10 mouse cellular contexts compared by ENCODE assay signal in the genomic region with DNA sequence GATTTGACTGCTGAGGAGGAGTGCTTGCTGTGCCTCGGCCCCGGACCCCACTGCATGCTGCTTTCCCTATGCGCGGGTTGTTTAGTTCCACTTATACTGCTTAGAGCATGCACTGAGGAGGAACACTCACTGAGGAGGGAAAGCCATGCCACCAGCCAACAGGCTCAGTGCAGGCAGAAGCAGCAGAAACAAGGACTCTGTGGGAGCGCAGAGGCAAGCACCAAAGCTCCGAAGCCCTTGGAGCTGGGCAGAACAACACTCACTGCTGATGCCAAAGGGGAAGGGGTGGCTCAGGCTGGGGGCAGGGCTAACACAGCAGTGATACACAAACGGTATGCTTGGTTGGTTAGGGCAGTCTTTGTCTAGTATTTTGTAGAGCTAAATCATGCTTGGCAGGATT. TPM values are rescaled to one million over a fixed set of nuclear protein-coding genes. Genes with fewer than 3 reads are reported as not detected.
DNase-seq lines count a peak whose midpoint lies in the region; ATAC-seq and TF ChIP-seq lines count a peak whose summit lies in the region.
"Had no signal": no experiment of that assay in that cellular context is flagged by ENCODE, and none has a peak within 500 bp of the region (broad histone marks: within the 10 kb centered on the region; RNA-seq: fewer than 3 reads in every experiment).

No protein-coding gene starts in this region.

- TF ChIP-seq CTCF in midbrain, postnatal 0 days (IDR thresholded peaks at IDR 0.05) = no peak
- TF ChIP-seq CTCF in olfactory bulb, adult 2 months (IDR thresholded peaks at IDR 0.05; ENCODE audit: insufficient read depth, low read depth, low read length) = no peak

- TF ChIP-seq POLR2A in olfactory bulb, adult 2 months (IDR thresholded peaks at IDR 0.05; ENCODE audit: insufficient read depth, low read depth, low read length) = no peak

- peaks cover 81% of the 10 kb centered on the region for H3K4me1 ChIP-seq in heart, embryonic 11.5 days (ENCODE audit: control insufficient read depth, insufficient read depth, low read length)
- H3K4me1 ChIP-seq in midbrain, embryonic 10.5 days = peaks cover 58% of the 10 kb centered on the region
- H3K4me1 ChIP-seq in midbrain, postnatal 0 days (ENCODE audit: insufficient read depth, low read length) = 0 out of 2 replicates have a peak, but pooled peaks cover 6% of the 10 kb centered on the region
- H3K4me1 ChIP-seq in forebrain, embryonic 16.5 days (replicated peaks; ENCODE audit: control insufficient read depth, insufficient read depth, low read length) = peaks cover 35% of the 10 kb centered on the region
- H3K4me1 ChIP-seq in olfactory bulb, adult 2 months (ENCODE audit: control insufficient read depth, insufficient read depth, low read length) = peaks cover 47% of the 10 kb centered on the region

- no peaks in the 10 kb centered on the region for H3K27me3 ChIP-seq in heart, embryonic 11.5 days (ENCODE audit: control insufficient read depth, insufficient read depth, low read length)
- no peaks in the 10 kb centered on the region for H3K27me3 ChIP-seq in midbrain, embryonic 10.5 days (ENCODE audit: low read depth, poor library complexity, severe bottlenecking)
- no peaks in the 10 kb centered on the region for H3K27me3 ChIP-seq in midbrain, postnatal 0 days (ENCODE audit: insufficient read depth, low read length)
- no peaks in the 10 kb centered on the region for H3K27me3 ChIP-seq in forebrain, embryonic 16.5 days (replicated peaks; ENCODE audit: control insufficient read depth, insufficient read depth, low read length)

- H3K36me3 ChIP-seq in heart, embryonic 11.5 days (ENCODE audit: control insufficient read depth, insufficient read depth, low read length) = peaks cover 5% of the 10 kb centered on the region; the same call in 1 of the 2 replicates
- H3K36me3 ChIP-seq in midbrain, embryonic 10.5 days = peaks cover 6% of the 10 kb centered on the region
- H3K36me3 ChIP-seq in midbrain, postnatal 0 days (ENCODE audit: insufficient read depth, low read length) = no peaks in the 10 kb centered on the region
- H3K36me3 ChIP-seq in forebrain, embryonic 16.5 days (ENCODE audit: control insufficient read depth, insufficient read depth) = no peaks in the 10 kb centered on the region

- peak overlapping the region; percentile 60 for H3K27ac ChIP-seq in heart, embryonic 11.5 days (ENCODE audit: low read depth, low read length)
- peak overlapping the region; percentile 42; the same call in 1 of the 2 replicates for H3K27ac ChIP-seq in midbrain, embryonic 10.5 days (replicated peaks)
- no peak overlapping the region for H3K27ac ChIP-seq in midbrain, postnatal 0 days (ENCODE audit: low read depth, low read length)
- no peak overlapping the region for H3K27ac ChIP-seq in forebrain, embryonic 16.5 days (ENCODE audit: low read length)
- H3K27ac ChIP-seq in olfactory bulb, adult 2 months (ENCODE audit: insufficient read depth, low read depth, low read length) = peak overlapping the region; percentile 30; the same call in 1 of the 2 replicates
- H3K27ac ChIP-seq: liver, embryonic 14.5 days had no signal

- H3K4me2 ChIP-seq in heart, embryonic 11.5 days = peak overlapping the region; percentile 14; the same call in 1 of the 2 replicates
- H3K4me2 ChIP-seq in midbrain, postnatal 0 days (ENCODE audit: low read depth, low read length, poor library complexity, severe bottlenecking) = no peak overlapping the region
- H3K4me2 ChIP-seq in forebrain, embryonic 16.5 days (ENCODE audit: low read length) = no peak overlapping the region

- no peak for ATAC-seq in heart, embryonic 11.5 days (replicated peaks; ENCODE audit: insufficient number of reproducible peaks, low FRiP score, low TSS enrichment)
- no peak for ATAC-seq in midbrain, postnatal 0 days (ENCODE audit: low FRiP score)
- ATAC-seq in forebrain, embryonic 16.5 days = 0 out of 2 replicates have a peak, but pooled peaks have one; percentile 20

- no peaks in the 10 kb centered on the region for H3K9me3 ChIP-seq in heart, embryonic 11.5 days (replicated peaks; ENCODE audit: control insufficient read depth, low read length)
- H3K9me3 ChIP-seq in midbrain, embryonic 10.5 days (replicated peaks) = no peaks in the 10 kb centered on the region
- H3K9me3 ChIP-seq in midbrain, postnatal 0 days (ENCODE audit: low read length) = no peaks in the 10 kb centered on the region
- H3K9me3 ChIP-seq in forebrain, embryonic 16.5 days (ENCODE audit: control insufficient read depth, low read length) = no peaks in the 10 kb centered on the region

- peak overlapping the region; percentile 28; the same call in 1 of the 2 replicates for H3K9ac ChIP-seq in heart, embryonic 11.5 days (ENCODE audit: low read depth, low read length)
- H3K9ac ChIP-seq in midbrain, postnatal 0 days (replicated peaks; ENCODE audit: low read length, poor library complexity, severe bottlenecking) = no peak overlapping the region
- H3K9ac ChIP-seq in forebrain, embryonic 16.5 days (replicated peaks; ENCODE audit: low read depth, low read length) = peak overlapping the region; percentile 14; the same call in 1 of the 2 replicates
- H3K9ac ChIP-seq: liver, embryonic 14.5 days had no signal

- 62% methylated on average over 7 of the region's 7 CpGs for WGBS in heart, embryonic 11.5 days (ENCODE audit: insufficient replicate concordance)
- 66% methylated on average over 7 of the region's 7 CpGs for WGBS in midbrain, embryonic 10.5 days
- 58% methylated on average over 7 of the region's 7 CpGs for WGBS in midbrain, postnatal 0 days
- 59% methylated on average over 7 of the region's 7 CpGs for WGBS in forebrain, embryonic 16.5 days
- WGBS in olfactory bulb, adult 2 months = 39% methylated on average over 7 of the region's 7 CpGs

- DNase-seq in heart, postnatal 4 days = no peak
- no peak for DNase-seq in midbrain, embryonic 10.5 days (ENCODE audit: low spot score)
- no peak for DNase-seq in midbrain, postnatal 0 days (ENCODE audit: low spot score)
- DNase-seq in thymus, postnatal 25 days = no peak
- DNase-seq in adrenal gland, postnatal 14 days = no peak
- DNase-seq: right cerebral cortex, postnatal 4 days had no signal

- H3K4me3 ChIP-seq in heart, embryonic 11.5 days (ENCODE audit: low read depth, low read length) = no peak overlapping the region
- H3K4me3 ChIP-seq in midbrain, embryonic 10.5 days = no peak overlapping the region
- H3K4me3 ChIP-seq in midbrain, postnatal 0 days (ENCODE audit: low read depth, low read length) = no peak overlapping the region
- no peak overlapping the region for H3K4me3 ChIP-seq in forebrain, embryonic 16.5 days (replicated peaks; ENCODE audit: low read length)
- no peak overlapping the region for H3K4me3 ChIP-seq in olfactory bulb, adult 2 months (ENCODE audit: insufficient read depth, low read depth, low read length)

RNA-seq across cellular contexts. Expression of a gene that starts 24.6 kb away (rescaled TPM):
- polyA plus RNA-seq in heart, embryonic 11.5 days (2014; fragmentation: Nextera tagmentation; extraction: Ambion mirVana) = 30.4 and 31.8 TPM in 2 replicates
- 100 to 1,000 TPM; 219 to 228 TPM for total RNA-seq in heart, postnatal 4 days (2021)
- polyA plus RNA-seq in midbrain, embryonic 10.5 days (2016; fragmentation: Nextera tagmentation; extraction: Ambion mirVana) = 29.0 and 29.4 TPM in 2 replicates
- 26.9 and 30.8 TPM in 2 replicates for total RNA-seq in midbrain, postnatal 0 days (2014; rRNA removed)
- polyA plus RNA-seq in midbrain, postnatal 0 days (2015; fragmentation: Nextera tagmentation; extraction: Ambion mirVana) = 6.4 and 8.2 TPM in 2 replicates
- 12.2 and 13.6 TPM in 2 replicates for polyA plus RNA-seq in forebrain, embryonic 16.5 days (2015; fragmentation: Nextera tagmentation; extraction: Ambion mirVana)
- 307 and 350 TPM in 2 replicates for polyA plus RNA-seq in olfactory bulb, adult 2 months (2012; ENCODE audit: insufficient read depth, insufficient read length, low replicate concordance, missing spikeins)
- total RNA-seq in adrenal gland, postnatal 14 days (2021) = 280 and 301 TPM in 2 replicates

Comparison
In these comparisons a context has a peak if more than half of its experiments do, and no peak if none do; other contexts are left out.
1. H3K27ac ChIP-seq: peak in heart, embryonic 11.5 days (single experiment), midbrain, embryonic 10.5 days (single experiment) and olfactory bulb, adult 2 months (single experiment); none in midbrain, postnatal 0 days (single experiment) and forebrain, embryonic 16.5 days (single experiment).